In genomic region chr14:118767673-118768353, GRCm38 (mm10) we compare ENCODE assay signal across 8 mouse cellular contexts. TPM values are rescaled to one million over a fixed set of nuclear protein-coding genes. Genes with fewer than 3 reads are reported as not detected.
DNase-seq lines count a peak whose midpoint lies in the region; ATAC-seq and TF ChIP-seq lines count a peak whose summit lies in the region.

No protein-coding gene starts in this region.

- peaks cover 3% of the 10 kb centered on the region; the same call in 1 of the 2 replicates for H3K27me3 ChIP-seq in forebrain, embryonic 15.5 days
- peaks cover 6% of the 10 kb centered on the region; the same call in 1 of the 2 replicates for H3K27me3 ChIP-seq in neural tube, embryonic 15.5 days (replicated peaks)

- peak; percentile 89 for ATAC-seq in forebrain, embryonic 15.5 days (replicated peaks)
- ATAC-seq in neural tube, embryonic 15.5 days (ENCODE audit: low FRiP score): peak; percentile 92

- no peak overlapping the region for H3K4me3 ChIP-seq in ES-E14 (ENCODE audit: insufficient read depth in 1 of 2, low read depth in 1 of 2, low read length in 2 of 2, poor library complexity in 1 of 2, severe bottlenecking in 1 of 2)
- H3K4me3 ChIP-seq in forebrain, embryonic 15.5 days: no peak overlapping the region
- no peak overlapping the region for H3K4me3 ChIP-seq in neural tube, embryonic 15.5 days (replicated peaks)

- no peaks in the 10 kb centered on the region for H3K36me3 ChIP-seq in ES-E14 (ENCODE audit: control insufficient read depth, insufficient read depth, low read length, poor library complexity, severe bottlenecking)
- no peaks in the 10 kb centered on the region for H3K36me3 ChIP-seq in forebrain, embryonic 15.5 days
- no peaks in the 10 kb centered on the region for H3K36me3 ChIP-seq in neural tube, embryonic 15.5 days

- no peak overlapping the region for H3K9ac ChIP-seq in ES-E14 (ENCODE audit: insufficient read depth, low read depth, low read length, poor library complexity, severe bottlenecking)
- H3K9ac ChIP-seq in forebrain, embryonic 15.5 days (replicated peaks): no peak overlapping the region
- H3K9ac ChIP-seq in neural tube, embryonic 15.5 days (replicated peaks): no peak overlapping the region

- WGBS in forebrain, embryonic 15.5 days: 36% methylated on average over 14 of the region's 14 CpGs
- 38% methylated on average over 14 of the region's 14 CpGs for WGBS in neural tube, embryonic 15.5 days

- in situ Hi-C loops in ES-E14 (cut with MboI; ENCODE audit: low sequenced_read_pairs in 2 of 2, unreplicated experiment in 2 of 2): loop anchor here in 1 of 2 experiments (10.0 kb wide), 1 partner anchor 133 kb away; no protein-coding TSS in a partner anchor

- H3K4me1 ChIP-seq in ES-E14 (ENCODE audit: control insufficient read depth in 2 of 2, insufficient read depth in 2 of 2, low read length in 2 of 2, poor library complexity in 1 of 2): peaks cover 3 to 11% of the 10 kb centered on the region in 2 experiments; a peak in 1 of 4 replicates
- no peaks in the 10 kb centered on the region for H3K4me1 ChIP-seq in forebrain, embryonic 15.5 days
- no peaks in the 10 kb centered on the region for H3K4me1 ChIP-seq in neural tube, embryonic 15.5 days

- no peaks in the 10 kb centered on the region for H3K9me3 ChIP-seq in ES-E14 (ENCODE audit: control insufficient read depth, insufficient read depth, low read depth, low read length)
- no peaks in the 10 kb centered on the region for H3K9me3 ChIP-seq in forebrain, embryonic 15.5 days
- no peaks in the 10 kb centered on the region for H3K9me3 ChIP-seq in neural tube, embryonic 15.5 days (replicated peaks)

- no peak overlapping the region for H3K27ac ChIP-seq in ES-E14 (ENCODE audit: insufficient read depth, low read depth, low read length, poor library complexity, severe bottlenecking)
- no peak overlapping the region for H3K27ac ChIP-seq in forebrain, embryonic 15.5 days (replicated peaks)
- no peak overlapping the region for H3K27ac ChIP-seq in neural tube, embryonic 15.5 days (replicated peaks)

- H3K4me2 ChIP-seq in forebrain, embryonic 15.5 days (replicated peaks): no peak overlapping the region
- H3K4me2 ChIP-seq in neural tube, embryonic 15.5 days: no peak overlapping the region

- intact Hi-C loops in heart, postnatal 25 days (cut with DNase I): loop anchor here (1.0 kb wide), 2 partner anchors 66 to 152 kb away; no protein-coding TSS in a partner anchor

- peak; percentile 69 for DNase-seq in ES-E14 (ENCODE audit: low read depth, low spot score)
- DNase-seq in cerebellum, adult 11-12 months: peak; percentile 62
- DNase-seq in heart, postnatal 25 days (ENCODE audit: low spot score): peak; percentile 48
- DNase-seq in layer of hippocampus, adult 18-20 months (ENCODE audit: low spot score in 2 of 2): peak; percentile 66 to 89
- DNase-seq in lung, adult 18-20 months: peak; percentile 77
- peak; percentile 80 for DNase-seq in testis, postnatal 10 days (ENCODE audit: low spot score)

TF ChIP-seq in ES-E14, 5 proteins besides CTCF, POLR2A, EP300 and RAD21:
- TF ChIP-seq HCFC1 (IDR thresholded peaks at IDR 0.05; ENCODE audit: borderline replicate concordance, insufficient read depth, low read length) (no peak), ZC3H11A (IDR thresholded peaks at IDR 0.05; ENCODE audit: borderline replicate concordance, low read depth, low read length) (peak; percentile 99)

RNA-seq across cellular contexts. Expression of gene Cldn10, which starts 19.9 kb away (rescaled TPM):
- total RNA-seq in ES-E14 (2012; rRNA removed): 0.09 and 0.21 TPM in 2 replicates
- 0.93 and 1.4 TPM in 2 replicates for polyA plus RNA-seq in forebrain, embryonic 15.5 days (2015; fragmentation: Nextera tagmentation; extraction: Ambion mirVana)
- under 1 TPM in 1 of 2 experiments, not detected in 1; 0.22 TPM for total RNA-seq in heart, postnatal 25 days (2021)
- total RNA-seq in layer of hippocampus, adult 18-20 months (2021): 10 to 100 TPM; 32.6 to 39.8 TPM
- polyA plus RNA-seq in neural tube, embryonic 15.5 days (2015; fragmentation: Nextera tagmentation; extraction: Ambion mirVana): 2.3 and 2.4 TPM in 2 replicates

Comparison
In these comparisons a context has a peak if more than half of its experiments do, and no peak if none do; other contexts are left out.
1. RNA of gene Cldn10, which starts 19.9 kb away (total RNA-seq): 32.6 to 39.8 TPM in layer of hippocampus, adult 18-20 months; 0.22 TPM in heart, postnatal 25 days and 0.09 to 0.21 TPM in ES-E14; every median in the first group is over 10 times any median in the second.
2. Peak in every context shown above with its lines, with median percentiles within 50 percentile points of each other: DNase-seq.